Mouse (Mus musculus) midbrain, embryonic 16.5 days (tissue): ENCODE data around the gene Trpm3. TPM values are rescaled to one million over a fixed set of nuclear protein-coding genes. Genes with fewer than 3 reads are reported as not detected.
A peak's percentile ranks its signal among the peaks of the same experiment; 100 is the strongest.

Experiments used
- ATAC-seq: fragments of 200-750 bp; cut with Nextera tagmentation; 2 replicates; pipeline ENCODE4 v1.8.0; 2017; ENCODE audit warnings: moderate TSS enrichment
- H3K27ac ChIP-seq: fragments of 300-500 bp; sonication (generic); 2 replicates; pipeline ENCODE4 v1.5.1; 2014; ENCODE audit warnings: mild to moderate bottlenecking, low read length, mixed read lengths
- H3K27me3 ChIP-seq: fragments of 300-500 bp; sonication (generic); 2 replicates; pipeline ENCODE4 v1.6.1; 2014; ENCODE audit warnings: low read depth, low read length, mixed read lengths; ENCODE audit not compliant: control insufficient read depth, insufficient read depth
- H3K36me3 ChIP-seq: fragments of 300-500 bp; sonication (generic); 2 replicates; pipeline ENCODE4 v1.6.1; 2014; ENCODE audit warnings: mild to moderate bottlenecking, low read length, moderate library complexity, mixed read lengths; ENCODE audit not compliant: control insufficient read depth, insufficient read depth
- H3K4me1 ChIP-seq: fragments of 300-500 bp; sonication (generic); 2 replicates; pipeline ENCODE4 v1.6.1; 2014; ENCODE audit warnings: mild to moderate bottlenecking, low read length, mixed read lengths; ENCODE audit not compliant: control insufficient read depth, insufficient read depth
- H3K4me2 ChIP-seq: fragments of 300-500 bp; sonication (generic); 2 replicates; pipeline ENCODE4 v1.6.1; 2014; ENCODE audit warnings: mild to moderate bottlenecking, low read length, mixed read lengths
- H3K4me3 ChIP-seq: fragments of 300-500 bp; sonication (generic); 2 replicates; pipeline ENCODE4 v1.5.1; 2014; ENCODE audit warnings: low read depth, mild to moderate bottlenecking, low read length, moderate library complexity, mixed read lengths
- H3K9ac ChIP-seq: fragments of 300-500 bp; sonication (generic); 2 replicates; pipeline ENCODE4 v1.6.1; 2014; ENCODE audit warnings: low read depth, low read length, mixed read lengths
- H3K9me3 ChIP-seq: fragments of 300-500 bp; sonication (generic); replicated peaks from 2 replicates; pipeline ENCODE4 v1.6.1; 2014; ENCODE audit warnings: mild to moderate bottlenecking, low read length, mixed read lengths; ENCODE audit not compliant: control insufficient read depth, poor library complexity, severe bottlenecking
- WGBS: fragments of 180-500 bp; shearing (Covaris S2); extraction: QIAGEN DNeasy Blood & Tissue Kit; methylation state at CpG from one replicate; pipeline ENCODE4 v1.1.7; 2014; 5-methylcytosine and 5-hydroxymethylcytosine counted together
- polyA plus RNA-seq: library from polyadenylated mRNA; unstranded; fragments of >200 nt; fragmentation: Nextera tagmentation; extraction: Ambion mirVana; gene quantifications from 2 replicates; pipeline ENCODE4 v1.2.1, GENCODE M21; 2015

Trpm3 gene
- polyA plus RNA-seq, 1 experiment from 2014 or later: 24.7 TPM

DNA sequence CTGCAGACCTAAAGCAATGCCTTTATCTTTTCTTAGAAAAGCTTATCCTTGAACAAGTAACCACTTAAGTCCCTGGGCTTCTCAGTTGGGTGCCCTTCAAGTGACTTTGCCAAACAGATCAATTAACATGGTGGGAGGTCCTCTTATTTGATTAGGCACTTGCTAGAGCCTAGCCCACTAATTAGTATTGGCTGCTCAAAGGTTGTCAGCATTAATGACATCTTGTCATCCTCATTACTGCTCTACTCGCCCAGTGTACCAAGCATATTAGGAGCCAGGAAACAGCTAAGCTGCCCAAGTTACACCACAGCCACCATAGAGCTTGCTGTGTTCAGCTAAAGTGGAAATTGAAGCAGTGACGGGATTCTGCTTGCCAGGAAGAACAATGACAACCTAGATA lies 456.4 kb downstream of the Trpm3 start:
- Histone ChIP-seq H3K27me3 (no peaks in the 10 kb centered on the region), H3K9ac (no peak overlapping the region), H3K4me3 (no peak overlapping the region), H3K36me3 (no peaks in the 10 kb centered on the region), H3K4me1 (no peaks in the 10 kb centered on the region), H3K27ac (no peak overlapping the region), H3K9me3 (no peaks in the 10 kb centered on the region), H3K4me2 (no peak overlapping the region)
- ATAC-seq: no peak
- WGBS: 24% methylated on average over 2 of the region's 2 CpGs

DNA sequence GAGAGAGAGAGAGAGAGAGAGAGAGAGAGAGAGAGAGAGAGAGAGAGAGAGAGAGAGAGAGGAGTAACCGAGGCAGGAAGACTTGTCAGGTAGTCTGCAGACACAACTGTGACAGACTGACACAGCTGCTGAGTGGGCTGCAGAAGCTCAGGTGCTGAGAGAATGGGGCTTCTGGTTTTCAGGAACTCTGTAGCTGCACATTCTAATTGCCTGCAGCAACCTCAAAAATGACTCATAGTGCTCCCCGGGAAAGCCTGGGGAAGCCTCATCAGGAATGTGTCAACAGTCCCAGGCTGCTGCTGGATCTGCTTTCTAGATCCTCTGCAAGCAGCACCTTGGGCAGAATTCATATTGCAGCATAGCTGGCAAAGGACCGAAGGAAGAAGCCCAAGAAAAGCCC lies 457.9 kb downstream of the Trpm3 start:
- H3K4me1 ChIP-seq: no peaks in the 10 kb centered on the region
- no peak for ATAC-seq
- no peaks in the 10 kb centered on the region for H3K27me3 ChIP-seq
- no peak overlapping the region for H3K4me2 ChIP-seq
- no peak overlapping the region for H3K9ac ChIP-seq
- WGBS: 77% methylated on average over 3 of the region's 3 CpGs
- H3K36me3 ChIP-seq: no peaks in the 10 kb centered on the region
- H3K27ac ChIP-seq: no peak overlapping the region
- H3K4me3 ChIP-seq: no peak overlapping the region
- H3K9me3 ChIP-seq: no peaks in the 10 kb centered on the region

- no peaks in the 10 kb centered on the region for H3K27me3 ChIP-seq
- WGBS: 28% methylated on average over 4 of the region's 4 CpGs
- H3K4me3 ChIP-seq: no peak overlapping the region
- H3K4me1 ChIP-seq: peaks cover 23% of the 10 kb centered on the region
- peak overlapping the region; percentile 3; the same call in 1 of the 2 replicates for H3K27ac ChIP-seq
- H3K4me2 ChIP-seq: no peak overlapping the region
- H3K9me3 ChIP-seq: no peaks in the 10 kb centered on the region
- peak; percentile 71 for ATAC-seq
- H3K36me3 ChIP-seq: no peaks in the 10 kb centered on the region
- H3K9ac ChIP-seq: no peak overlapping the region
Measured at GRCm38 (mm10) chr19:22604322-22604721, 465.5 kb downstream of the Trpm3 start.

DNA sequence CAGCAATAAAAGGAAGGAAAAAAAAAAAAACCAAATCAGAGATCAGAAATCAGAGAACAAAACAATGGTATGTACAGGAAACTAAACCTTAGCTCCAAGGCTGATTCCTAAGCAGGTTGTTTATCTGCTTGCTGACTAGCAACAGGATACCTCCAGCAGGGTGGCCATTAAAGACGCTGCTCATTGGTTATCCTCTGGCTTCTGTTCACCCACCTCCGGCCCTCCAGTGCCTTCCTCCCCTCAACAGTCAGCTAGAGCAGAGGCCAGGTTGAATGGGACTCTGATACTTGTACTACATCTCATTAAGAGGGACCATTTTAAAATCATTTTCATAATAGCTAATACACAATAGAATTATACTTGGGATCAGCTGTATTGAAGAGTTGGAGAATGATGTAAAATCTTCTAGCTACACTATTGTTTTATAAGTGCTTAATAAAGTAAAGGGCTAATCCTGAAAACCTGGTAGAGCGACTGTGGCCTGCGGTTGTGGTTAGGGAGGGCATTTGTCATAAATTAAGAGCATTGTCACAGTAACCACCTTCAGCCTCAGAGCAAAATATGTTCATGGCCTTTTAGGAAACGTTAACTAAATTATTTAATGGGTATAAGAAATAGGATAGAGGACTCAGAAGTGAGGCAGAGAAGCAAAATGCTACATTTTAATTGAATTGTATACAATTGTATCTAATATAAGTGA lies 469.3 kb downstream of the Trpm3 start:
- Histone ChIP-seq H3K9me3 (no peaks in the 10 kb centered on the region), H3K9ac (no peak overlapping the region), H3K27me3 (no peaks in the 10 kb centered on the region), H3K4me3 (no peak overlapping the region), H3K4me2 (no peak overlapping the region), H3K4me1 (peaks cover 17% of the 10 kb centered on the region), H3K27ac (no peak overlapping the region), H3K36me3 (no peaks in the 10 kb centered on the region)
- ATAC-seq: no peak
- 65% methylated on average over 5 of the region's 5 CpGs for whole genome bisulfite sequencing

DNA sequence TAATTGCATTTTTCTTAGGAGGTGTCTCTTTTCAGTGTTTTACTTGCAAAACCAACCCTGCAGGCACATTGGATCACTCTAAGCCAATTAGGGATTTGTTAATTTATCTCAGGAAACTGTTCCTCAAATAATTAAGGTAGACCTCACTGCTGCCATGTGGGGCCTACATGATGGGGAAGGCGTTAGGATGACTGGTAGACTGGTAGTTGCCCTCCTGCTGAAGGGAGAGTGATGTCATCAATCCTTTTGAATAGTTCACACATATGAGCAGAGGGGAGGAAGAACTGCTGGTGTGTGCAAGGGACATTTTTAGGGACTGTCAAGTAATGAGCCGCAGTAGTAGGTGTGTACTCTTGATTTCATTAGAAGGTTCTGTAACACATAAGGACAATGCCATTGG lies 472.8 kb downstream of the Trpm3 start:
- Histone ChIP-seq H3K4me2 (no peak overlapping the region), H3K27me3 (no peaks in the 10 kb centered on the region), H3K27ac (no peak overlapping the region), H3K4me1 (no peaks in the 10 kb centered on the region), H3K9ac (no peak overlapping the region), H3K4me3 (no peak overlapping the region), H3K9me3 (no peaks in the 10 kb centered on the region), H3K36me3 (no peaks in the 10 kb centered on the region)
- WGBS: 81% methylated on average over 2 of the region's 2 CpGs
- no peak for ATAC-seq

DNA sequence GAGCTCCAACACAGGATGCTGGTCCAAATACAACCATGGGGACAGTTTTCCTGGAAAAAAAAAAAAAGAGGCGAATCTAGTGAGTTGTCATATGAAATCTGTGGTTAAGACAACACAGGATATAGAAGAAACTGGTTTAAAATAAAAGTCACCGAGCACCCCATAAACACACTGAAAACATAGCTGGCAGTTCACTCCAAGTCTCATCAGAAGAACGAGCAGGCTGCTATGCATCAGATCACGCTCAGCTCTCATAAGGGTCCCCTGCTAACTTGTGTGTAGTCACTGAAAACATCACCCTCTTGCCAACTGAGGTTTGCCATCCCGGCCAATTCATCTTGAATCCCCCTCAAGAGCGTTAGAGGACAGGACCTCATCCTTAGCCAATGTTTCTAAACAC lies 476.5 kb downstream of the Trpm3 start:
- Histone ChIP-seq H3K9me3 (no peaks in the 10 kb centered on the region; the same call in 1 of the 2 replicates), H3K36me3 (no peaks in the 10 kb centered on the region), H3K9ac (no peak overlapping the region), H3K27me3 (no peaks in the 10 kb centered on the region), H3K4me2 (no peak overlapping the region), H3K4me1 (no peaks in the 10 kb centered on the region), H3K4me3 (no peak overlapping the region), H3K27ac (no peak overlapping the region)
- no peak for ATAC-seq
- WGBS: 94% methylated on average over 6 of the region's 6 CpGs

DNA sequence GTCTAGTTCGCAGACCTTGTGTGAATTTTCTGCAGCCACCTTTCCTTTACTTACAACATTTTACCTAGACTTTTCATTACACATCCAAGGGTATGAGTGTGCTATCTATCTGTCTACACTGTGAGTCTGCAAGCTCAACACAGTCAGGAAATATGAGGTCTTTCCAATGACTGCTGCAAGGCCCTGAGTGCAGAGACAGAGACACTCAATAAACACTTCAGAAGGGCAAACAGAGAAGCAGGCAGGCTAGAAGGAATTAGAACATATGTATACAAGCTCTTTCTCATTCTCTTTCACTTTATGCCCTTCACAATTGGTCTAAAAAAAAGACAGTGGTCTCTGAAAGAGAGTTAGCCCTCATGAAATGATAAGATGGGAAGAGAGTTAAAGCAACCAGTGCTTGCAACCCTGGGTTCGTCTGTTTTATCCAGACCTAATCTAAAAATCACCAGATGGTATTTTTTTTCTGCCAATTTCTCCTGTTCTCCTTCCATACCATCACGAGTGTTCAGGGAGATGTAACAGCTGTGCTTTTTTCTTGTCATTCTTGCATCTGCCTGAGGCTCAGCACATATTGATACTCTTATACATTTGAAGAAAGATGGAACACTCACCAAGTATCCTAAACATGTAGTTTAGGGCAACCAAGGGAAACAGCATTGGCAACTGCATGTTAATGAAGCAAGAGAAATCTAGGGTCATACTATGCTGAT lies 486.1 kb downstream of the Trpm3 start:
- 84% methylated on average over 3 of the region's 3 CpGs for WGBS
- ATAC-seq: no peak
- Histone ChIP-seq H3K4me2 (no peak overlapping the region), H3K9me3 (no peaks in the 10 kb centered on the region), H3K9ac (no peak overlapping the region), H3K4me1 (no peaks in the 10 kb centered on the region), H3K36me3 (no peaks in the 10 kb centered on the region), H3K27me3 (no peaks in the 10 kb centered on the region), H3K4me3 (no peak overlapping the region), H3K27ac (no peak overlapping the region)

DNA sequence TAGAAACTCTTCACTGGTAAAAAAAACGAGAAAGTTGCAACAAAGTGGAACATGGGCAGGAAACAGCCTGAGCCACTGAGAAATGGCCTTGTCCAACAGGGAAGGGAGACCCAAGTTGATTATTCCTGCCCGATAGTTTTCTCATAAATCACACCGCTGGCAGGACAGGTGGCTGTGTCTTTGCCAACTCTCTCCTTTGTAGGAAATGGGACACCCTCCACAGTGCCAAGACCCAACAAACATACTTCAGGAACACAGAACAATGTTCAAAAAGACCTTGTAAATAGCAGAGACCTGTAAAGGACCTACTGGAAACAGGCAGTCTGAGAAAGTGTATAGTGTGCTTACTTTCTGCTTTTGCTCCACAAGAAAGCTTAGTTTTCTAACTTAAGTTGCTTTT lies 490.0 kb downstream of the Trpm3 start:
- no peak overlapping the region for H3K27ac ChIP-seq
- H3K4me3 ChIP-seq: no peak overlapping the region
- no peaks in the 10 kb centered on the region for H3K36me3 ChIP-seq
- H3K9me3 ChIP-seq: no peaks in the 10 kb centered on the region
- H3K27me3 ChIP-seq: no peaks in the 10 kb centered on the region
- 89% methylated on average over 3 of the region's 3 CpGs for WGBS
- H3K4me1 ChIP-seq: no peaks in the 10 kb centered on the region
- H3K4me2 ChIP-seq: no peak overlapping the region
- no peak for ATAC-seq
- H3K9ac ChIP-seq: no peak overlapping the region

DNA sequence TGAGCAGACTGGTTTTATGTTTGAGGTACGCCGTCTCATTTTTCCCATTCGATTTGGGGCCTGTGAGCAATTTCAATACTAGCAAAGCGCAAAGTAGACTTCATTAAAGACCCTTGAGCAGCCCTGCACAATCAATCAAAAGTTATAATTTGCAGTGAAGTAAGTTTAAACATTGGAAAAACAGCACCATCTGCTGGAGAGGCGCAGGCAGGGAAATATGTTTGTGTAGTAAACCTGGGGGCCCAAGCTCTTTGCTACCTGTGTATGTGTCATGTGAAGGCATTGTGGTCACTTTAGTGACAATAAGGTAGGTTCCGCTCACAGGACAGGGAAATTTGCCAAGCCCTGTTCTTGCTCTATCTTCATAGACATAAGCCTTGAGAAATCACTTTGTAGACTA lies 492.5 kb downstream of the Trpm3 start:
- peaks cover 4% of the 10 kb centered on the region; the same call in 1 of the 2 replicates for H3K4me1 ChIP-seq
- no peak overlapping the region for H3K27ac ChIP-seq
- H3K36me3 ChIP-seq: no peaks in the 10 kb centered on the region
- H3K4me2 ChIP-seq: no peak overlapping the region
- no peak overlapping the region for H3K9ac ChIP-seq
- ATAC-seq: no peak
- whole genome bisulfite sequencing: 90% methylated on average over 6 of the region's 6 CpGs
- H3K9me3 ChIP-seq: no peaks in the 10 kb centered on the region
- no peak overlapping the region for H3K4me3 ChIP-seq
- no peaks in the 10 kb centered on the region for H3K27me3 ChIP-seq
